Mouse (Mus musculus) brain, embryonic 14.5 days (tissue): ENCODE measurements around the gene Nabp2.

Experiments
- CTCF ChIP-seq: fragments of 200-500 bp; IDR thresholded peaks from 2 replicates; pipeline ENCODE4 v1.5.1; 2012; ENCODE audit warnings: inconsistent platforms, mild to moderate bottlenecking, moderate library complexity, borderline replicate concordance; ENCODE audit not compliant: insufficient read depth, insufficient read length; ENCODE audit errors: extremely low read depth
- POLR2A ChIP-seq: fragments of 200-500 bp; IDR thresholded peaks from 2 replicates; pipeline ENCODE4 v1.6.1; 2012; ENCODE audit warnings: mild to moderate bottlenecking, inconsistent platforms, borderline replicate concordance; ENCODE audit not compliant: poor library complexity, insufficient read depth, insufficient read length, severe bottlenecking; ENCODE audit errors: extremely low read depth

GRCm38 (mm10) chr10:128358796-128359195 is 52.5 kb downstream of the Nabp2 start:
- TF ChIP-seq POLR2A (no peak), CTCF (peak; percentile 58; the same call in 1 of the 2 replicates)
